Mouse (Mus musculus) 416B (cell line): ENCODE data around the gene 4930595D18Rik.

ENCODE experiments used
- DNase-seq: peaks from one replicate; pipeline ENCODE4 v3.0.0; 2011; ENCODE audit warnings: low read depth

Gene 4930595D18Rik

GRCm38 (mm10) chr12:111184476-111184875, at the start of gene 4930595D18Rik:
Gene 4930595D18Rik (minus strand): TSS chr12:111184491.
- no peak for DNase-seq

- DNase-seq: no peak
Observed at GRCm38 (mm10) chr12:111233798-111234197, 49.5 kb upstream of the 4930595D18Rik start.

- DNase-seq: peak; percentile 67
Observed at GRCm38 (mm10) chr12:111230793-111231192, 46.5 kb upstream of the 4930595D18Rik start.

GRCm38 (mm10) chr12:111228488-111228887, 44.2 kb upstream of the 4930595D18Rik start:
- no peak for DNase-seq

- peak; percentile 68 for DNase-seq
Observed at GRCm38 (mm10) chr12:111227410-111227809, 43.1 kb upstream of the 4930595D18Rik start.

GRCm38 (mm10) chr12:111225197-111225780, 41.0 kb upstream of the 4930595D18Rik start:
- no peak for DNase-seq

- DNase-seq: no peak
Observed at GRCm38 (mm10) chr12:111218867-111219266, 34.6 kb upstream of the 4930595D18Rik start.

GRCm38 (mm10) chr12:111211729-111212128, 27.4 kb upstream of the 4930595D18Rik start:
- DNase-seq: no peak

GRCm38 (mm10) chr12:111207641-111208040, 23.4 kb upstream of the 4930595D18Rik start:
- DNase-seq: no peak

- no peak for DNase-seq
Observed at GRCm38 (mm10) chr12:111203945-111204344, 19.7 kb upstream of the 4930595D18Rik start.

GRCm38 (mm10) chr12:111203076-111203475, 18.8 kb upstream of the 4930595D18Rik start:
- no peak for DNase-seq

GRCm38 (mm10) chr12:111196548-111196947, 12.3 kb upstream of the 4930595D18Rik start:
- DNase-seq: peak; percentile 76

GRCm38 (mm10) chr12:111193331-111193730, 9.0 kb upstream of the 4930595D18Rik start:
- DNase-seq: no peak

- peak; percentile 86 for DNase-seq
Observed at GRCm38 (mm10) chr12:111192777-111193176, 8.5 kb upstream of the 4930595D18Rik start.

GRCm38 (mm10) chr12:111190891-111191290, 6.6 kb upstream of the 4930595D18Rik start:
- no peak for DNase-seq

GRCm38 (mm10) chr12:111190355-111190754, 6.1 kb upstream of the 4930595D18Rik start:
- DNase-seq: no peak

- no peak for DNase-seq
Observed at GRCm38 (mm10) chr12:111188295-111188694, 4.0 kb upstream of the 4930595D18Rik start.

GRCm38 (mm10) chr12:111186986-111187385, 2.7 kb upstream of the 4930595D18Rik start:
- DNase-seq: peak; percentile 19

GRCm38 (mm10) chr12:111182378-111182777, 1.9 kb downstream of the 4930595D18Rik start:
- DNase-seq: no peak

- DNase-seq: no peak
Observed at GRCm38 (mm10) chr12:111181848-111182247, 2.4 kb downstream of the 4930595D18Rik start.

- DNase-seq: no peak
Observed at GRCm38 (mm10) chr12:111178772-111179171, 5.5 kb downstream of the 4930595D18Rik start.

- DNase-seq: no peak
Observed at GRCm38 (mm10) chr12:111168891-111169290, 15.4 kb downstream of the 4930595D18Rik start.

GRCm38 (mm10) chr12:111166681-111167289, 17.5 kb downstream of the 4930595D18Rik start:
- peak; percentile 34 for DNase-seq
